Mouse (Mus musculus) adrenal gland, postnatal 36 days (tissue): Measurements from ENCODE around the gene Ctrb1. TPM values are rescaled to one million over a fixed set of nuclear protein-coding genes. Genes with fewer than 3 reads are reported as not detected.

Experiments used
- DNase-seq, 2 experiments: peaks; one replicate each; pipeline ENCODE4 v3.0.0; 2021; ENCODE audit warnings: mixed read lengths in 1 of 2
- total RNA-seq, 2 experiments: library from RNA; stranded (reverse); gene quantifications; 2 replicates each; pipeline ENCODE4 v1.2.3; 2021

Ctrb1 gene
- total RNA-seq, 2 experiments from 2014 or later = 0.36 TPM; not detected in 1

GRCm38 (mm10) chr8:111681153-111681552 lies 9.7 kb downstream of the Ctrb1 start:
- no peak for DNase-seq

GRCm38 (mm10) chr8:111680423-111681028 lies 10.3 kb downstream of the Ctrb1 start:
- DNase-seq = no peak

GRCm38 (mm10) chr8:111678848-111679247 lies 12.0 kb downstream of the Ctrb1 start:
- DNase-seq = no peak

GRCm38 (mm10) chr8:111678111-111678510 lies 12.7 kb downstream of the Ctrb1 start:
- peak; percentile 45 to 75 for DNase-seq

- DNase-seq = no peak
Observed at GRCm38 (mm10) chr8:111676237-111676636, 14.6 kb downstream of the Ctrb1 start.

- DNase-seq = peak in 1 of 2 experiments; percentile 32
Observed at GRCm38 (mm10) chr8:111666751-111667150, 24.1 kb downstream of the Ctrb1 start.

- DNase-seq = peak; percentile 85 to 88
Observed at GRCm38 (mm10) chr8:111662473-111662872, 28.3 kb downstream of the Ctrb1 start.

GRCm38 (mm10) chr8:111658819-111659423 lies 31.9 kb downstream of the Ctrb1 start:
- DNase-seq = peak; percentile 22 to 57

GRCm38 (mm10) chr8:111657312-111657854 lies 33.4 kb downstream of the Ctrb1 start:
- no peak for DNase-seq

- DNase-seq = no peak
Observed at GRCm38 (mm10) chr8:111653524-111653923, 37.3 kb downstream of the Ctrb1 start.

- no peak for DNase-seq
Observed at GRCm38 (mm10) chr8:111650651-111651050, 40.2 kb downstream of the Ctrb1 start.

GRCm38 (mm10) chr8:111648834-111649233 lies 42.0 kb downstream of the Ctrb1 start:
- no peak for DNase-seq

- DNase-seq = no peak
Observed at GRCm38 (mm10) chr8:111645715-111646114, 45.1 kb downstream of the Ctrb1 start.

- peak in 1 of 2 experiments; percentile 31 for DNase-seq
Observed at GRCm38 (mm10) chr8:111644286-111645051, 46.3 kb downstream of the Ctrb1 start.

GRCm38 (mm10) chr8:111643264-111644141 lies 47.3 kb downstream of the Ctrb1 start, which contains the start of gene Zfp1:
Gene Zfp1, plus strand, starts transcription at chr8:111643401.
- DNase-seq = peak; percentile 92 to 94

GRCm38 (mm10) chr8:111642939-111643263 lies 47.9 kb downstream of the Ctrb1 start:
- DNase-seq = no peak

- DNase-seq = peak in 1 of 2 experiments; percentile 52
Observed at GRCm38 (mm10) chr8:111642496-111642895, 48.3 kb downstream of the Ctrb1 start.

- no peak for DNase-seq
Observed at GRCm38 (mm10) chr8:111641064-111641463, 49.7 kb downstream of the Ctrb1 start.

- DNase-seq = no peak
Observed at GRCm38 (mm10) chr8:111638086-111638485, 52.7 kb downstream of the Ctrb1 start.
